Mouse (Mus musculus): ENCODE measurements around the gene Zfp874a. TPM values are rescaled to one million over a fixed set of nuclear protein-coding genes. Genes with fewer than 3 reads are reported as not detected.

The Zfp874a gene
- polyA plus RNA-seq (2012; fragmentation: generic; extraction: Trizol), result 0.75 TPM
- long read RNA-seq, experiment 1, partial matches to known transcripts, result 0 of 3 reads
- long read RNA-seq, experiment 1, other reads (novel, unspliced or antisense), result 2 of 3 reads
- long read RNA-seq, experiment 2, partial matches to known transcripts, result 0 of 6 reads
- long read RNA-seq, experiment 2, other reads (novel, unspliced or antisense), result 5 of 6 reads

DNA sequence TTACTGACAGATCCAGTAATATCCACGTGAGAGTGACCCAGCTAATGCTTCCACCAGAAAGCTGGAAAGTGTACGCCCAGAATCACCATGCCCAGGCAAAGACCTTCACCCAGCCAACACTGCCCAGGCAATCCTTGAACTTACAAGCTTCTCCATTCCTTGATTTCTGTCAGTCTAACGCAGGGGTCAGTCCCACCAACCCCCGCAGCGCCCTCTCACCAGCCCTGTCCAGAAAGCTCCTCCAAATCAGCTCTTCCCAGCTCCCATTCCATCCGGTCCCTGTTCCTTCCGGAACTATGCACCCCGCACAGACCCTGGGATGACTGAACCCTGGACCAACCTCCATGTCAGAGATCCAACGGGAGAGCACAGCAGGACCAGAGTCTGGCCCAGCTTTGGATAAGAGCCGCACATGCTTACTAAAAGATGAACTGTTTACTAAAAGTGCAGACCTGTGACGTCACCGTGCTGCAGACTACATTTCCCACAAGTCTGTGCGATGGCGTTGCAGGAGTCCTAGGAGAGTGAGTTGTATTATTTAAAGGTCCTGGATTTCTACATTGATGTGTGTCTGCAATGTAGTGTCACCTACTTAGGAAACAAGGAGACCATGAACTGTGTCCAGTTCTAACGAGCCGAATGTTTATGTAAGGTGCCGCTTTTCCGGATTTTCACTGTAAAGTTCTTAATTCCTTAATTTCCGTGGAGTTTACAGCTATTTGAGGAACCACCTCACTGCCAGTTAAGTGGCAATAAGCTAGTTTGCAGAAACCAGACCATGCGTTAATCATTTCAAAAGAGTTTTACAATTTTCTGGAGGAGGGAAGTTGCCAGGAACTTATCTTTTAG lies at the start of gene Zfp874a:
Gene Zfp874a, minus strand, starts transcription at position 453 of the 849 bp plus-strand sequence.
- Histone ChIP-seq H3K79me2 (ENCODE audit: control insufficient read depth, insufficient read depth) (no peaks in the 10 kb centered on the region), H3K36me3 (ENCODE audit: control insufficient read depth, insufficient read depth) (no peaks in the 10 kb centered on the region), H3K4me3 (ENCODE audit: insufficient read depth, poor library complexity, severe bottlenecking) (no peak within 1 kb of the TSS), H3ac (ENCODE audit: control insufficient read depth, insufficient read length, low read depth) (peak within 1 kb of the TSS; percentile 67), H3K27me3 (ENCODE audit: control insufficient read depth, insufficient read depth, insufficient read length) (no peaks in the 10 kb centered on the region), H3K79me3 (ENCODE audit: low read depth) (no peaks in the 10 kb centered on the region)
- TF ChIP-seq CEBPB (IDR thresholded peaks at IDR 0.05; ENCODE audit: low read depth), result no peak
- TF ChIP-seq CTCF (IDR thresholded peaks at IDR 0.05; ENCODE audit: control insufficient read depth, insufficient read depth, insufficient read length), result no peak
- TF ChIP-seq MYOD1 (IDR thresholded peaks at IDR 0.05; ENCODE audit: control insufficient read depth, insufficient read length, low read depth), result no peak
- no peak for TF ChIP-seq MAX (IDR thresholded peaks at IDR 0.05)
- no peak for TF ChIP-seq FOSL1 (IDR thresholded peaks at IDR 0.05; ENCODE audit: insufficient read depth, low read length, poor library complexity, severe bottlenecking)
- no peak for TF ChIP-seq USF1 (IDR thresholded peaks at IDR 0.05; ENCODE audit: low read depth)
- no peak for TF ChIP-seq MYOG (IDR thresholded peaks at IDR 0.05; ENCODE audit: control insufficient read depth, extremely low read depth, insufficient read length)

DNA sequence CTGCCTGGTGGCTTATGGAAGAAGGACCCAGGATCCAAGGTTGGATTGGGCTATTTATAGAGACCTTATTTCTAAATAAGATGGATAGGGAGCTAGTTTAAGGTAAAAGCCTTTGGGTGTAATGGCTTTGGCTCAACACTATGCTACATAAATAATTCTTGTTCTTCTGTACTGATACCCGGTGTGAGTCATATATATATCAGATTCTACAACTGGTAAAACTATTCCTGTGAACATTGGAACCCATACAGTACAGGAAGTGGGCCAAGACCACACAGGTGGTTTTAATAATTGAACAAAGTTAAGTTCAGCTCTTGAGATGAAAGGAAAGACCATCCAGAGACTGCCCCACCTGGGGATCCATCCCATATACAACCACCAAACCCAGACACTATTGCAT lies 49.5 kb upstream of the Zfp874a start:
- no peaks in the 10 kb centered on the region for H3K36me3 ChIP-seq (ENCODE audit: control insufficient read depth, insufficient read depth)
- H3K4me3 ChIP-seq (ENCODE audit: insufficient read depth, poor library complexity, severe bottlenecking), result no peak overlapping the region
- H3K79me3 ChIP-seq (ENCODE audit: low read depth), result peaks cover 5% of the 10 kb centered on the region
- H3ac ChIP-seq (ENCODE audit: control insufficient read depth, insufficient read length, low read depth), result no peak overlapping the region
- H3K27me3 ChIP-seq (ENCODE audit: control insufficient read depth, insufficient read depth, insufficient read length), result no peaks in the 10 kb centered on the region
- H3K79me2 ChIP-seq (ENCODE audit: control insufficient read depth, insufficient read depth), result peaks cover 10% of the 10 kb centered on the region
- TF ChIP-seq MYOD1 (IDR thresholded peaks at IDR 0.05; ENCODE audit: control insufficient read depth, insufficient read length, low read depth) (no peak), MYOG (IDR thresholded peaks at IDR 0.05; ENCODE audit: control insufficient read depth, extremely low read depth, insufficient read length) (no peak), CTCF (IDR thresholded peaks at IDR 0.05; ENCODE audit: control insufficient read depth, insufficient read depth, insufficient read length) (no peak), USF1 (IDR thresholded peaks at IDR 0.05; ENCODE audit: low read depth) (no peak), CEBPB (IDR thresholded peaks at IDR 0.05; ENCODE audit: low read depth) (no peak), FOSL1 (IDR thresholded peaks at IDR 0.05; ENCODE audit: insufficient read depth, low read length, poor library complexity, severe bottlenecking) (no peak), MAX (IDR thresholded peaks at IDR 0.05) (no peak)

- no peaks in the 10 kb centered on the region for H3K27me3 ChIP-seq (ENCODE audit: control insufficient read depth, insufficient read depth, insufficient read length)
These were observed 48.8 kb upstream of the Zfp874a start, which contains the start of gene Zfp58 for GRCm38 (mm10) chr13:67500084-67500719. TSS of gene Zfp58 (minus strand) at chr13:67500555.

GRCm38 (mm10) chr13:67495631-67496030 lies 44.2 kb upstream of the Zfp874a start:
- no peak for TF ChIP-seq CTCF (IDR thresholded peaks at IDR 0.05; ENCODE audit: control insufficient read depth, insufficient read depth, insufficient read length)
- no peak for TF ChIP-seq MAX (IDR thresholded peaks at IDR 0.05)
- no peak for TF ChIP-seq CEBPB (IDR thresholded peaks at IDR 0.05; ENCODE audit: low read depth)
- TF ChIP-seq MYOD1 (IDR thresholded peaks at IDR 0.05; ENCODE audit: control insufficient read depth, insufficient read length, low read depth), result no peak
- TF ChIP-seq FOSL1 (IDR thresholded peaks at IDR 0.05; ENCODE audit: insufficient read depth, low read length, poor library complexity, severe bottlenecking), result no peak
- TF ChIP-seq USF1 (IDR thresholded peaks at IDR 0.05; ENCODE audit: low read depth), result no peak
- TF ChIP-seq MYOG (IDR thresholded peaks at IDR 0.05; ENCODE audit: control insufficient read depth, extremely low read depth, insufficient read length), result no peak
- peaks cover 10% of the 10 kb centered on the region for H3K79me2 ChIP-seq (ENCODE audit: control insufficient read depth, insufficient read depth)
- peaks cover 27% of the 10 kb centered on the region for H3K36me3 ChIP-seq (ENCODE audit: control insufficient read depth, insufficient read depth)
- peaks cover 6% of the 10 kb centered on the region for H3K79me3 ChIP-seq (ENCODE audit: low read depth)
- H3ac ChIP-seq (ENCODE audit: control insufficient read depth, insufficient read length, low read depth), result no peak overlapping the region
- H3K27me3 ChIP-seq (ENCODE audit: control insufficient read depth, insufficient read depth, insufficient read length), result no peaks in the 10 kb centered on the region
- H3K4me3 ChIP-seq (ENCODE audit: insufficient read depth, poor library complexity, severe bottlenecking), result no peak overlapping the region

More at GRCm38 (mm10) chr13:67500084-67500719, 48.8 kb upstream of the Zfp874a start, which contains the start of gene Zfp58:
- Histone ChIP-seq H3K79me2 (ENCODE audit: control insufficient read depth, insufficient read depth) (peaks cover 10% of the 10 kb centered on the region), H3K4me3 (ENCODE audit: insufficient read depth, poor library complexity, severe bottlenecking) (peak within 1 kb of the TSS; percentile 68), H3K79me3 (ENCODE audit: low read depth) (peaks cover 5% of the 10 kb centered on the region), H3K36me3 (ENCODE audit: control insufficient read depth, insufficient read depth) (no peaks in the 10 kb centered on the region), H3ac (ENCODE audit: control insufficient read depth, insufficient read length, low read depth) (peak within 1 kb of the TSS; percentile 88)
- TF ChIP-seq MYOD1 (IDR thresholded peaks at IDR 0.05; ENCODE audit: control insufficient read depth, insufficient read length, low read depth) (no peak), CEBPB (IDR thresholded peaks at IDR 0.05; ENCODE audit: low read depth) (peak; percentile 33), MYOG (IDR thresholded peaks at IDR 0.05; ENCODE audit: control insufficient read depth, extremely low read depth, insufficient read length) (no peak)

- Histone ChIP-seq H3K79me2 (ENCODE audit: control insufficient read depth, insufficient read depth) (no peaks in the 10 kb centered on the region), H3K36me3 (ENCODE audit: control insufficient read depth, insufficient read depth) (no peaks in the 10 kb centered on the region), H3K27me3 (ENCODE audit: control insufficient read depth, insufficient read depth, insufficient read length) (no peaks in the 10 kb centered on the region), H3K79me3 (ENCODE audit: low read depth) (no peaks in the 10 kb centered on the region), H3K4me3 (ENCODE audit: insufficient read depth, poor library complexity, severe bottlenecking) (no peak overlapping the region), H3ac (ENCODE audit: control insufficient read depth, insufficient read length, low read depth) (no peak overlapping the region)
- no peak for TF ChIP-seq MYOD1 (IDR thresholded peaks at IDR 0.05; ENCODE audit: control insufficient read depth, insufficient read length, low read depth)
- no peak for TF ChIP-seq USF1 (IDR thresholded peaks at IDR 0.05; ENCODE audit: low read depth)
- TF ChIP-seq MYOG (IDR thresholded peaks at IDR 0.05; ENCODE audit: control insufficient read depth, extremely low read depth, insufficient read length), result no peak
- no peak for TF ChIP-seq CEBPB (IDR thresholded peaks at IDR 0.05; ENCODE audit: low read depth)
- no peak for TF ChIP-seq MAX (IDR thresholded peaks at IDR 0.05)
- TF ChIP-seq FOSL1 (IDR thresholded peaks at IDR 0.05; ENCODE audit: insufficient read depth, low read length, poor library complexity, severe bottlenecking), result no peak
- no peak for TF ChIP-seq CTCF (IDR thresholded peaks at IDR 0.05; ENCODE audit: control insufficient read depth, insufficient read depth, insufficient read length)
These were observed 33.0 kb upstream of the Zfp874a start for GRCm38 (mm10) chr13:67484424-67484811.

Data from C2C12 (cell line).